Mouse (Mus musculus): Measurements from ENCODE around the gene Tead1.

DNA sequence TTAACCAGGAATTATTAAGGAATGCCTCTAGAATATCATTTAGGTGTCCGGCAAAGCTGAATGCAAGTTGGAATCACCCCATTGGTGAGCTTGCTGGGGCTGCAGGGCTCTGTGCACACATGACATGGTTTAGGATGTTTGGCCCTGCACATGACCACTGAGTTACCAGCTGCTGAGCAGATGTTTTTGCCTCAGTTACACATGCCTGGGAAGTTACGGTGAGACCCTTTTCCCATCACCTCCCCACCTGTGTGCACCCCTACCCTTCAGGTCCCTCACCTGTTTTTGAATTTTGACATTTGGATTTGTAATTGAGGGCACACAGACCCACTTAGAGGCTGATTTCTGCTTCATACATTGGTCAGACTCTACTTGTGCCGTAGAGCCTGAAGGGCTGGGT is 6.9 kb downstream of the Tead1 start:
- TF ChIP-seq CTCF (IDR thresholded peaks at IDR 0.05; ENCODE audit: insufficient read depth, low read depth, low read length): no peak
- TF ChIP-seq POLR2A (IDR thresholded peaks at IDR 0.05; ENCODE audit: insufficient read depth, low read depth, low read length): no peak
